Mouse (Mus musculus) forebrain, embryonic 15.5 days (tissue): ENCODE measurements around the gene Sf3a3. TPM values are rescaled to one million over a fixed set of nuclear protein-coding genes. Genes with fewer than 3 reads are reported as not detected.

Source experiments
- ATAC-seq: fragments of 200-750 bp; cut with Nextera tagmentation; replicated peaks from 2 replicates; pipeline ENCODE4 v1.8.0; 2017; ENCODE audit warnings: mild to moderate bottlenecking, moderate TSS enrichment, moderate library complexity
- H3K27ac ChIP-seq: fragments of 300-500 bp; sonication (generic); replicated peaks from 2 replicates; pipeline ENCODE4 v1.5.1; 2015; ENCODE audit warnings: mild to moderate bottlenecking, inconsistent platforms
- H3K27me3 ChIP-seq: fragments of 300-500 bp; sonication (generic); 2 replicates; pipeline ENCODE4 v1.6.1; 2015; ENCODE audit warnings: inconsistent platforms
- H3K36me3 ChIP-seq: fragments of 300-500 bp; sonication (generic); 2 replicates; pipeline ENCODE4 v1.6.1; 2015; ENCODE audit warnings: mild to moderate bottlenecking, inconsistent platforms
- H3K4me1 ChIP-seq: fragments of 300-500 bp; sonication (generic); 2 replicates; pipeline ENCODE4 v1.6.1; 2015; ENCODE audit warnings: inconsistent platforms
- H3K4me2 ChIP-seq: fragments of 300-500 bp; sonication (generic); replicated peaks from 2 replicates; pipeline ENCODE4 v1.6.1; 2015; ENCODE audit warnings: mild to moderate bottlenecking, inconsistent platforms
- H3K4me3 ChIP-seq: fragments of 300-500 bp; sonication (generic); 2 replicates; pipeline ENCODE4 v1.5.1; 2015; ENCODE audit warnings: mild to moderate bottlenecking, inconsistent platforms
- H3K9ac ChIP-seq: fragments of 300-500 bp; sonication (generic); replicated peaks from 2 replicates; pipeline ENCODE4 v1.6.1; 2015; ENCODE audit warnings: mild to moderate bottlenecking, inconsistent platforms
- H3K9me3 ChIP-seq: fragments of 300-500 bp; sonication (generic); 2 replicates; pipeline ENCODE4 v1.6.1; 2016; ENCODE audit warnings: inconsistent platforms
- WGBS: fragments of 180-500 bp; shearing (Covaris S2); methylation state at CpG from one replicate; pipeline ENCODE4 v1.1.7; 2015; ENCODE audit warnings: mixed read lengths; 5-methylcytosine and 5-hydroxymethylcytosine counted together
- polyA plus RNA-seq: library from polyadenylated mRNA; unstranded; fragments of >200 nt; fragmentation: Nextera tagmentation; extraction: Ambion mirVana; gene quantifications from 2 replicates; pipeline ENCODE4 v1.2.1, GENCODE M21; 2015

The Sf3a3 gene
- polyA plus RNA-seq, 1 experiment from 2014 or later, result 133 TPM

DNA sequence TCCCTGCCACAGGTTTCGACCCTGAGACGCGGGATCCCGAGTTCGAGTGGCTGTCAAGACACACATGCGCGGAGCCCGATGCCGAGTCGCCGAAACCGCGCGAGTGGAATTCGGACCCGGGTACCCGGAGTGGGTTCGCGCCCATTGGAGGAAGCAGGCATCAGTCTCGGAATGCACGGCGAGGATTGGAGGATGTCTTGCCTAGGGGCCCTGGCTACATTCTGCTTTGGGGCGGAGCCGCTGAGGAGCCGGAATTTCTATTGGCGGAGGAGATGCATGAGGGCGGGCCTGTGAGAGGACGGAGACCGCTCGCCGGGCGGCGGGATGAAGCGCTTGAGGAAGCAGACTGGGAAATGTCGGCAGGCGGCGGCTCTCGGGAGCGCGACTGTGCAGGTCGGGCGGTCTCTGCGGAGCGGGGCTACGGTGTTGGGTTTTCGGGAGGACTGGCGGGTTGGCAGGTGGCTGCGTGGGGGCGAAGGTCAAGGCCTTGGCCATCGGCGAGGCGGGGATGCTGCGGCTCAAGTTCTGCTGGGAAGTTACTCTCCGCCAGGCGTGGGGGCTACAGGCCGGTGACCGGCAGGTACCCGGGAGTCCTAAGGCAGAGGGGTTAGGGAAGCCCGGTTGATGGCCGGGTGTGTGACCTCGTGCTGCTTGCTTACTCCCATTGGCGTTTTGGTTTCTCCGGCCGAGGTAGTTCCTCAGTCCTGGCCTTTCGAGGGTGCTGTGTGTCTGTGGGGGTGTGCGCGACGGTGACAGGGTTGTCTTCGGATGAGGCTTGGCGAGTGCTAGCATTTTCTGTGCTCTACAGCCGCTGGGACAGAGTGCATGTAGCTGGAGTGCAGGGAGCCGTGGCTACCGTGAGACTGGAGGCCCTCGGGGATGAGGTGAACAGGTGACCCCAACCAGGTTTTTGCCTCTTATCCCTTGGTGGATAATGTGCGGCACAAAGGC, 37.0 kb downstream of the Sf3a3 start:
- H3K4me3 ChIP-seq, result peak overlapping the region; percentile 68
- peak overlapping the region; percentile 69 for H3K9ac ChIP-seq
- H3K4me1 ChIP-seq, result peaks cover 16% of the 10 kb centered on the region
- WGBS, result under 1% methylated on average over 75 of the region's 75 CpGs
- H3K4me2 ChIP-seq, result peak overlapping the region; percentile 95
- H3K9me3 ChIP-seq, result no peaks in the 10 kb centered on the region
- peak; percentile 100 for ATAC-seq
- H3K27ac ChIP-seq, result peak overlapping the region; percentile 9; the same call in 1 of the 2 replicates
- H3K36me3 ChIP-seq, result peaks cover 4% of the 10 kb centered on the region; the same call in 1 of the 2 replicates
- no peaks in the 10 kb centered on the region for H3K27me3 ChIP-seq

GRCm38 (mm10) chr4:124752281-124753199, 38.0 kb downstream of the Sf3a3 start:
- no peaks in the 10 kb centered on the region for H3K27me3 ChIP-seq
- no peak overlapping the region for H3K27ac ChIP-seq
- WGBS, result 22% methylated on average over 15 of the region's 15 CpGs
- H3K9me3 ChIP-seq, result no peaks in the 10 kb centered on the region
- peak overlapping the region; percentile 95 for H3K4me2 ChIP-seq
- peaks cover 2% of the 10 kb centered on the region; the same call in 1 of the 2 replicates for H3K36me3 ChIP-seq
- peak overlapping the region; percentile 69 for H3K9ac ChIP-seq
- H3K4me3 ChIP-seq, result peak overlapping the region; percentile 68
- peaks cover 16% of the 10 kb centered on the region for H3K4me1 ChIP-seq
- ATAC-seq, result no peak

GRCm38 (mm10) chr4:124755526-124755925, 41.0 kb downstream of the Sf3a3 start:
- ATAC-seq, result no peak
- Histone ChIP-seq H3K36me3 (no peaks in the 10 kb centered on the region), H3K27ac (no peak overlapping the region), H3K4me3 (no peak overlapping the region), H3K4me1 (peaks cover 16% of the 10 kb centered on the region), H3K27me3 (no peaks in the 10 kb centered on the region), H3K4me2 (no peak overlapping the region), H3K9me3 (no peaks in the 10 kb centered on the region), H3K9ac (no peak overlapping the region)
- 83% methylated on average over 7 of the region's 7 CpGs for WGBS

GRCm38 (mm10) chr4:124759305-124759811, 44.8 kb downstream of the Sf3a3 start:
- ATAC-seq, result no peak
- H3K4me1 ChIP-seq, result no peaks in the 10 kb centered on the region
- H3K27ac ChIP-seq, result no peak overlapping the region
- H3K9me3 ChIP-seq, result no peaks in the 10 kb centered on the region
- H3K27me3 ChIP-seq, result no peaks in the 10 kb centered on the region
- H3K36me3 ChIP-seq, result no peaks in the 10 kb centered on the region
- no peak overlapping the region for H3K9ac ChIP-seq
- no peak overlapping the region for H3K4me3 ChIP-seq
- WGBS, result 92% methylated on average over 7 of the region's 7 CpGs
- no peak overlapping the region for H3K4me2 ChIP-seq

DNA sequence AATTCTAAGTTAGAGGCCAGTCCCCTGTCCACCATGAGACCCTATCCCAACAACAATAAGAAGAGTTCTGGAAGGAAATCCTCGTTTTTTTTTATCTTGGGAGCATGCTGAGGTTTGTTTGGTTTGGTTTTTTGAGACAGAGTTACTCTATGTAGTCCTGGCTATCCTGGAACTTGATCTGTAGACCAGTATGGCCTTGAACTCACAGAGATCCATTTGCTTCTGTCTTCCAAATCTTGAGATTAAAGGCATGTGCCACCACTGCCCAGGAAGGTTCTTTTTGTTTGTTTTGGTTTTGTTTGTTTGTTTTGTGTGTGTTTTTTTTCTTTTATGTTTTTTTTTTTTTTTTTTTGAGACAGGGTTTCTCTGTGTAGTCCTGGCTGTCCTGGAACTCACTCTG, 46.6 kb downstream of the Sf3a3 start:
- no peaks in the 10 kb centered on the region for H3K9me3 ChIP-seq

GRCm38 (mm10) chr4:124762858-124763452, 48.4 kb downstream of the Sf3a3 start:
- H3K4me3 ChIP-seq, result no peak overlapping the region
- no peak overlapping the region for H3K9ac ChIP-seq
- no peaks in the 10 kb centered on the region for H3K36me3 ChIP-seq
- H3K4me1 ChIP-seq, result peaks cover 3% of the 10 kb centered on the region; the same call in 1 of the 2 replicates
- 89% methylated on average over 6 of the region's 6 CpGs for WGBS
- no peak overlapping the region for H3K4me2 ChIP-seq
- no peaks in the 10 kb centered on the region for H3K9me3 ChIP-seq
- H3K27ac ChIP-seq, result no peak overlapping the region
- no peak for ATAC-seq
- no peaks in the 10 kb centered on the region for H3K27me3 ChIP-seq

More for the DNA sequence above, 46.6 kb downstream of the Sf3a3 start:
- no peak for ATAC-seq
- no peak overlapping the region for H3K27ac ChIP-seq
- WGBS, result 47% methylated on average over 1 of the region's 1 CpGs
- H3K4me1 ChIP-seq, result no peaks in the 10 kb centered on the region
- H3K4me3 ChIP-seq, result no peak overlapping the region
- no peak overlapping the region for H3K4me2 ChIP-seq
- H3K36me3 ChIP-seq, result no peaks in the 10 kb centered on the region
- H3K27me3 ChIP-seq, result no peaks in the 10 kb centered on the region
- H3K9ac ChIP-seq, result no peak overlapping the region

- Histone ChIP-seq H3K4me2 (no peak overlapping the region), H3K9ac (no peak overlapping the region), H3K4me1 (peaks cover 3% of the 10 kb centered on the region; the same call in 1 of the 2 replicates), H3K27me3 (no peaks in the 10 kb centered on the region), H3K9me3 (no peaks in the 10 kb centered on the region), H3K36me3 (no peaks in the 10 kb centered on the region), H3K4me3 (no peak overlapping the region), H3K27ac (peak overlapping the region; percentile 24)
- ATAC-seq, result no peak
- 78% methylated on average over 23 of the region's 23 CpGs for WGBS
Observed at GRCm38 (mm10) chr4:124765802-124766565, 51.4 kb downstream of the Sf3a3 start.

DNA sequence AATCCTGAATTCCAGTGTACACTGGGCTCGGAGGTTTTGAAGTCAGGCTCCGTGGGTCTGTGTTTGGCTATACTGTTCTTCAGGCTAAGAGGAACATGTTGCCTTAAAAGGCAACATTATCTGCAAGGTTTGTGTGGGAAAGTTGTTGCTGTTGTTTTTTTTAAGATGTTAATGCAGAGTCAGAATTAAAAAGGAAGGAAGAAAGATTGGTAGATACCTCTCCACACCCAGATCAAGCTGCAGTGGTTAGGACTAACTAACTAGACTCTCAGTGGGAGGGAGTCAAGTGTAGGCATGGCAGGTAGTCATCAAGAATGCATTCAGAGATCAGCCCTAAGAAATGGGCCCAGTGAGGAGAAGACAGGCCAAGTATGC, 52.0 kb downstream of the Sf3a3 start:
- H3K4me2 ChIP-seq, result no peak overlapping the region
- no peak for ATAC-seq
- WGBS, result 88% methylated on average over 2 of the region's 2 CpGs
- no peak overlapping the region for H3K27ac ChIP-seq
- no peak overlapping the region for H3K9ac ChIP-seq
- no peak overlapping the region for H3K4me3 ChIP-seq
- no peaks in the 10 kb centered on the region for H3K27me3 ChIP-seq
- H3K4me1 ChIP-seq, result peaks cover 3% of the 10 kb centered on the region; the same call in 1 of the 2 replicates
- no peaks in the 10 kb centered on the region for H3K9me3 ChIP-seq
- H3K36me3 ChIP-seq, result no peaks in the 10 kb centered on the region

DNA sequence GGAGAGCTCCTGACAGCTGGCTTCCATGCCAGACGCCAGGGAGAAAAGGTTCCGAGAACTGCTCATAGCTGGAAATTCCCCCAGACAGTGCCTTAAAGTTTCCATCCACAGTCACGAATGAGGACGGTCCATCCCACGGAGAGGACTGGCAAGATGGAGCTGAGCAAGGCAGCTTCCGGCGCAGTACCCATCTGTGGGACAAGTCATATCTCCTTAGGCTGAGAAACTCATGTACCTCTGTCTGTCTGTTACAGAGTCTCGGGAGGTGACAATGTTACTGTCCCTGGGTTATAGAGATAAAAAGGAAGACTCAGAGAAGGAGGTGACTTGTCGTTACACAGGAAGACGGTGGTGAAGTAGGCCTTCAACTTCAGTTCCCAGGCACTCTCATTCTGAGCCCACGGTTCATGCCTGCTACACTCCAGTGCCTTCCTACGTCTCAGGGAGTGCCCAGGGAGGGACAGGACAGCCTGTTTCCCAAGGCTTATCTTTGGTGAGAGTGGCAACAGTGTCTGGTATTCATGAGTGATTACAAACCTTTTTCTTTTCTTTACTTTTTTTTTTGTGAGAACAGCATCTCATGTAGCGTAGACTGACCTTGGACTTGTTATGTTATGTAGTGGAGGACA, 54.5 kb downstream of the Sf3a3 start:
- H3K9ac ChIP-seq, result no peak overlapping the region
- 88% methylated on average over 13 of the region's 13 CpGs for WGBS

GRCm38 (mm10) chr4:124770624-124771023, 56.0 kb downstream of the Sf3a3 start:
- Histone ChIP-seq H3K4me1 (peaks cover 3% of the 10 kb centered on the region; the same call in 1 of the 2 replicates), H3K9me3 (no peaks in the 10 kb centered on the region), H3K9ac (no peak overlapping the region), H3K4me3 (no peak overlapping the region), H3K27me3 (no peaks in the 10 kb centered on the region), H3K27ac (no peak overlapping the region), H3K4me2 (no peak overlapping the region), H3K36me3 (no peaks in the 10 kb centered on the region)
- no peak for ATAC-seq
- 74% methylated on average over 5 of the region's 5 CpGs for WGBS

More for the DNA sequence above, 54.5 kb downstream of the Sf3a3 start:
- Histone ChIP-seq H3K4me1 (peaks cover 3% of the 10 kb centered on the region; the same call in 1 of the 2 replicates), H3K4me3 (no peak overlapping the region), H3K27ac (no peak overlapping the region), H3K9me3 (no peaks in the 10 kb centered on the region), H3K27me3 (no peaks in the 10 kb centered on the region), H3K4me2 (no peak overlapping the region), H3K36me3 (no peaks in the 10 kb centered on the region)
- no peak for ATAC-seq
